In genomic region chr11:82846079-82846436, GRCm38 (mm10) we compare ENCODE assay signal across 8 mouse cellular contexts. TPM values are rescaled to one million over a fixed set of nuclear protein-coding genes. Genes with fewer than 3 reads are reported as not detected.
DNase-seq lines count a peak whose midpoint lies in the region; ATAC-seq lines count a peak whose summit lies in the region.

No protein-coding gene starts in this region.

- peak overlapping the region; percentile 26 for H3K4me2 ChIP-seq in lung, embryonic 15.5 days
- H3K4me2 ChIP-seq in forebrain, embryonic 13.5 days, result peak overlapping the region; percentile 38
- peak overlapping the region; percentile 92 for H3K4me2 ChIP-seq in liver, embryonic 13.5 days
- peak overlapping the region; percentile 41 for H3K4me2 ChIP-seq in stomach, embryonic 16.5 days (ENCODE audit: low read depth, low read length)

- H3K36me3 ChIP-seq in lung, embryonic 15.5 days, result no peaks in the 10 kb centered on the region
- H3K36me3 ChIP-seq in forebrain, embryonic 13.5 days (ENCODE audit: poor library complexity, severe bottlenecking), result no peaks in the 10 kb centered on the region
- peaks cover 13% of the 10 kb centered on the region; the same call in 1 of the 2 replicates for H3K36me3 ChIP-seq in liver, embryonic 13.5 days
- no peaks in the 10 kb centered on the region for H3K36me3 ChIP-seq in stomach, embryonic 16.5 days (ENCODE audit: control insufficient read depth, insufficient read depth, low read length)

- H3K27ac ChIP-seq in lung, embryonic 15.5 days, result no peak overlapping the region
- H3K27ac ChIP-seq in forebrain, embryonic 13.5 days, result no peak overlapping the region
- peak overlapping the region; percentile 99 for H3K27ac ChIP-seq in liver, embryonic 13.5 days
- H3K27ac ChIP-seq in stomach, embryonic 16.5 days (ENCODE audit: low read length), result peak overlapping the region; percentile 71

- no peak for DNase-seq in lung, postnatal 36 days
- peak; percentile 79 for DNase-seq in liver, embryonic 13.5 days
- DNase-seq in ovary, postnatal 10 days (ENCODE audit: low spot score), result no peak
- no peak for DNase-seq in B cell, adult 2 months
- DNase-seq in thymus, postnatal 4 days, result no peak

- no peaks in the 10 kb centered on the region for H3K27me3 ChIP-seq in lung, embryonic 15.5 days
- H3K27me3 ChIP-seq in forebrain, embryonic 13.5 days, result 0 out of 2 replicates have a peak, but pooled peaks cover 2% of the 10 kb centered on the region
- H3K27me3 ChIP-seq in liver, embryonic 13.5 days, result no peaks in the 10 kb centered on the region
- no peaks in the 10 kb centered on the region for H3K27me3 ChIP-seq in stomach, embryonic 16.5 days (ENCODE audit: control insufficient read depth, insufficient read depth, low read length)

- 14% methylated on average over 4 of the region's 4 CpGs for WGBS in lung, embryonic 15.5 days
- WGBS in forebrain, embryonic 13.5 days, result 35% methylated on average over 4 of the region's 4 CpGs
- 0% methylated on average over 4 of the region's 4 CpGs for WGBS in liver, embryonic 13.5 days (ENCODE audit: insufficient replicate concordance)
- WGBS in stomach, embryonic 16.5 days, result 23% methylated on average over 4 of the region's 4 CpGs

- H3K9ac ChIP-seq in lung, embryonic 15.5 days, result no peak overlapping the region
- peak overlapping the region; percentile 38 for H3K9ac ChIP-seq in forebrain, embryonic 13.5 days
- H3K9ac ChIP-seq in liver, embryonic 13.5 days, result peak overlapping the region; percentile 85
- peak overlapping the region; percentile 52 for H3K9ac ChIP-seq in stomach, embryonic 16.5 days (ENCODE audit: low read length)

- no peak overlapping the region for H3K4me3 ChIP-seq in lung, embryonic 15.5 days
- H3K4me3 ChIP-seq in forebrain, embryonic 13.5 days, result peak overlapping the region; percentile 10; the same call in 1 of the 2 replicates
- H3K4me3 ChIP-seq in liver, embryonic 13.5 days (replicated peaks), result peak overlapping the region; percentile 62
- 0 out of 2 replicates have a peak overlapping the region, but pooled peaks have one; percentile 6 for H3K4me3 ChIP-seq in stomach, embryonic 16.5 days (replicated peaks; ENCODE audit: low read length)

- no peaks in the 10 kb centered on the region for H3K9me3 ChIP-seq in lung, embryonic 15.5 days
- H3K9me3 ChIP-seq in forebrain, embryonic 13.5 days (replicated peaks), result no peaks in the 10 kb centered on the region
- H3K9me3 ChIP-seq in liver, embryonic 13.5 days (replicated peaks), result no peaks in the 10 kb centered on the region
- H3K9me3 ChIP-seq in stomach, embryonic 16.5 days (replicated peaks; ENCODE audit: control insufficient read depth, low read length), result no peaks in the 10 kb centered on the region

- no peak for ATAC-seq in lung, embryonic 15.5 days (ENCODE audit: borderline replicate concordance, extremely low read depth, low FRiP score, low TSS enrichment)
- no peak for ATAC-seq in forebrain, embryonic 13.5 days
- ATAC-seq in liver, embryonic 13.5 days (ENCODE audit: low read depth), result peak; percentile 84
- peak; percentile 26; the same call in 1 of the 2 replicates for ATAC-seq in stomach, embryonic 16.5 days (ENCODE audit: insufficient read depth, low FRiP score)

- no peaks in the 10 kb centered on the region for H3K4me1 ChIP-seq in lung, embryonic 15.5 days
- peaks cover 44% of the 10 kb centered on the region for H3K4me1 ChIP-seq in forebrain, embryonic 13.5 days
- peaks cover 99% of the 10 kb centered on the region for H3K4me1 ChIP-seq in liver, embryonic 13.5 days (replicated peaks)
- peaks cover 12% of the 10 kb centered on the region for H3K4me1 ChIP-seq in stomach, embryonic 16.5 days (ENCODE audit: control insufficient read depth, insufficient read depth, low read length)

RNA-seq across cellular contexts. Expression of gene Rffl, which starts 25.0 kb away (rescaled TPM):
- polyA plus RNA-seq in lung, embryonic 15.5 days (2015; fragmentation: Nextera tagmentation; extraction: Ambion mirVana), result 11.5 and 12.0 TPM in 2 replicates
- polyA plus RNA-seq in forebrain, embryonic 13.5 days (2015; fragmentation: Nextera tagmentation; extraction: Ambion mirVana), result 14.4 and 15.1 TPM in 2 replicates
- 20.2 and 25.3 TPM in 2 replicates for polyA plus RNA-seq in liver, embryonic 13.5 days (2015; fragmentation: Nextera tagmentation; extraction: Ambion mirVana)
- 21.9 and 23.8 TPM in 2 replicates for polyA plus RNA-seq in stomach, embryonic 16.5 days (2015; fragmentation: Nextera tagmentation; extraction: Ambion mirVana)

RNA-seq across cellular contexts. Expression of gene Rad51d, which starts 44.4 kb away (rescaled TPM):
- 12.2 and 13.2 TPM in 2 replicates for polyA plus RNA-seq in lung, embryonic 15.5 days (2015; fragmentation: Nextera tagmentation; extraction: Ambion mirVana)
- polyA plus RNA-seq in forebrain, embryonic 13.5 days (2015; fragmentation: Nextera tagmentation; extraction: Ambion mirVana), result 10.9 and 12.8 TPM in 2 replicates
- polyA plus RNA-seq in liver, embryonic 13.5 days (2015; fragmentation: Nextera tagmentation; extraction: Ambion mirVana), result 6.8 and 8.0 TPM in 2 replicates
- polyA plus RNA-seq in stomach, embryonic 16.5 days (2015; fragmentation: Nextera tagmentation; extraction: Ambion mirVana), result 12.5 and 12.8 TPM in 2 replicates

RNA-seq across cellular contexts. Expression of gene Fndc8, which starts 45.9 kb away (rescaled TPM):
- polyA plus RNA-seq in lung, embryonic 15.5 days (2015; fragmentation: Nextera tagmentation; extraction: Ambion mirVana), result 0.11 and 0.12 TPM in 2 replicates
- polyA plus RNA-seq in forebrain, embryonic 13.5 days (2015; fragmentation: Nextera tagmentation; extraction: Ambion mirVana), result 0.22 and 0.42 TPM in 2 replicates
- 0.05 and 0.08 TPM in 2 replicates for polyA plus RNA-seq in liver, embryonic 13.5 days (2015; fragmentation: Nextera tagmentation; extraction: Ambion mirVana)
- 0.22 TPM in 1 of 2 replicates, not detected in the other for polyA plus RNA-seq in stomach, embryonic 16.5 days (2015; fragmentation: Nextera tagmentation; extraction: Ambion mirVana)

Comparison
In these comparisons a context has a peak if more than half of its experiments do, and no peak if none do; other contexts are left out.
1. ATAC-seq: peak in liver, embryonic 13.5 days (single experiment) and stomach, embryonic 16.5 days (single experiment); none in lung, embryonic 15.5 days (single experiment) and forebrain, embryonic 13.5 days (single experiment).
2. H3K27ac ChIP-seq: peak in liver, embryonic 13.5 days (single experiment) and stomach, embryonic 16.5 days (single experiment); none in lung, embryonic 15.5 days (single experiment) and forebrain, embryonic 13.5 days (single experiment).
3. H3K4me2 ChIP-seq: peak in every context shown above with its lines; median percentile 92 in liver, embryonic 13.5 days; 41 in stomach, embryonic 16.5 days; 38 in forebrain, embryonic 13.5 days; 26 in lung, embryonic 15.5 days.